Mouse (Mus musculus) large intestine, adult 2 months (tissue): Measurements from ENCODE around the gene Tph1. TPM values are rescaled to one million over a fixed set of nuclear protein-coding genes. Genes with fewer than 3 reads are reported as not detected.
"Not testable (repeated sequence)": the region's sequence is repeated elsewhere in the genome, so short reads cannot be mapped to it uniquely, and the experiment has no call there.

Source experiments
- DNase-seq: peaks from one replicate; pipeline ENCODE4 v3.0.0-alpha.2; 2012; ENCODE audit warnings: low read depth, low spot score
- WGBS: fragments of 180-500 bp; shearing (Covaris S2); methylation state at CpG from one replicate; pipeline ENCODE4 v1.1.7; 2018; 5-methylcytosine and 5-hydroxymethylcytosine counted together
- polyA plus RNA-seq: library from polyadenylated mRNA; depleted of rRNA; stranded (reverse); fragments of >200 nt; gene quantifications from 2 replicates; pipeline ENCODE4 v1.2.3, GENCODE M21; 2012

The Tph1 gene
- polyA plus RNA-seq, 1 experiment, result 2.9 TPM

- no peak for DNase-seq
- WGBS, result 56% methylated on average over 2 of the region's 2 CpGs
These were observed 20.1 kb downstream of the Tph1 start for GRCm38 (mm10) chr7:46652279-46652678.

GRCm38 (mm10) chr7:46650231-46650630, 22.1 kb downstream of the Tph1 start:
- DNase-seq, result not testable (repeated sequence)
- WGBS, result 44% methylated on average over 5 of the region's 5 CpGs

GRCm38 (mm10) chr7:46648431-46649140, 23.8 kb downstream of the Tph1 start:
- no peak for DNase-seq
- whole genome bisulfite sequencing, result 73% methylated on average over 4 of the region's 4 CpGs

GRCm38 (mm10) chr7:46643172-46643571, 29.2 kb downstream of the Tph1 start:
- DNase-seq, result no peak
- 87% methylated on average over 1 of the region's 1 CpGs for WGBS

GRCm38 (mm10) chr7:46640062-46640461, 32.3 kb downstream of the Tph1 start:
- WGBS, result 16% methylated on average over 17 of the region's 17 CpGs
- no peak for DNase-seq

- DNase-seq, result peak; percentile 48
- WGBS, result 1% methylated on average over 30 of the region's 30 CpGs
These were observed 32.7 kb downstream of the Tph1 start, which contains the start of gene Sergef for GRCm38 (mm10) chr7:46639692-46640031. Gene Sergef, minus strand, starts transcription at chr7:46639807.

- no peak for DNase-seq
These were observed 33.2 kb downstream of the Tph1 start for GRCm38 (mm10) chr7:46638889-46639691.

GRCm38 (mm10) chr7:46628375-46628975, 43.9 kb downstream of the Tph1 start:
- no peak for DNase-seq
- WGBS, result 78% methylated on average over 8 of the region's 8 CpGs

More at GRCm38 (mm10) chr7:46638889-46639691, 33.2 kb downstream of the Tph1 start:
- WGBS, result 12% methylated on average over 32 of the region's 32 CpGs

- 70% methylated on average over 2 of the region's 3 CpGs for WGBS
- DNase-seq, result no peak
These were observed 48.4 kb downstream of the Tph1 start for GRCm38 (mm10) chr7:46623979-46624378.

GRCm38 (mm10) chr7:46618416-46619110, 53.8 kb downstream of the Tph1 start:
- 90% methylated on average over 23 of the region's 23 CpGs for WGBS
- no peak for DNase-seq

- DNase-seq, result no peak
- 92% methylated on average over 7 of the region's 7 CpGs for WGBS
These were observed 55.8 kb downstream of the Tph1 start for GRCm38 (mm10) chr7:46616429-46617005.

- no peak for DNase-seq
- 33% methylated on average over 5 of the region's 5 CpGs for WGBS
These were observed 56.9 kb downstream of the Tph1 start for GRCm38 (mm10) chr7:46615256-46615977.

- WGBS, result 95% methylated on average over 12 of the region's 12 CpGs
These were observed 58.1 kb downstream of the Tph1 start for GRCm38 (mm10) chr7:46614263-46614662.

GRCm38 (mm10) chr7:46613091-46613490, 59.2 kb downstream of the Tph1 start:
- WGBS, result 86% methylated on average over 10 of the region's 10 CpGs
- no peak for DNase-seq

More at GRCm38 (mm10) chr7:46614263-46614662, 58.1 kb downstream of the Tph1 start:
- DNase-seq, result no peak

- 86% methylated on average over 6 of the region's 6 CpGs for WGBS
These were observed 59.9 kb downstream of the Tph1 start for GRCm38 (mm10) chr7:46612421-46612937.

GRCm38 (mm10) chr7:46611970-46612369, 60.4 kb downstream of the Tph1 start:
- WGBS, result 53% methylated on average over 9 of the region's 9 CpGs
- no peak for DNase-seq

More at GRCm38 (mm10) chr7:46612421-46612937, 59.9 kb downstream of the Tph1 start:
- DNase-seq, result no peak

GRCm38 (mm10) chr7:46609317-46609716, 63.0 kb downstream of the Tph1 start:
- DNase-seq, result no peak
- 44% methylated on average over 4 of the region's 4 CpGs for WGBS

- DNase-seq, result no peak
- 58% methylated on average over 11 of the region's 11 CpGs for WGBS
These were observed 64.8 kb downstream of the Tph1 start for GRCm38 (mm10) chr7:46607428-46608055.
